Mouse (Mus musculus) subcutaneous adipose tissue, adult 2 months (tissue): ENCODE measurements around the gene Kcnt2. TPM values are rescaled to one million over a fixed set of nuclear protein-coding genes. Genes with fewer than 3 reads are reported as not detected.

ENCODE experiments used
- polyA plus RNA-seq: library from polyadenylated mRNA; depleted of rRNA; stranded (reverse); fragments of >200 nt; gene quantifications from 2 replicates; pipeline ENCODE4 v1.2.3, GENCODE M21; 2012; ENCODE audit warnings: low replicate concordance; rRNA removed

Gene Kcnt2
- polyA plus RNA-seq: 0.33 and 1.0 TPM in 2 replicates

GRCm38 (mm10) chr1:140245876-140246597 is at the start of gene Kcnt2:
Gene Kcnt2, plus strand, starts transcription at chr1:140246158.

Other genes starting within 250 kb of the Kcnt2 start
- gene Cfh, start 62.4 kb upstream of the Kcnt2 start, polyA plus RNA-seq: 14.0 and 42.9 TPM in 2 replicates